Mouse (Mus musculus): ENCODE data around the gene Rps29. TPM values are rescaled to one million over a fixed set of nuclear protein-coding genes. Genes with fewer than 3 reads are reported as not detected.

Rps29 gene
- polyA plus RNA-seq, 1 experiment from 2014 or later, result 1,642 TPM

DNA sequence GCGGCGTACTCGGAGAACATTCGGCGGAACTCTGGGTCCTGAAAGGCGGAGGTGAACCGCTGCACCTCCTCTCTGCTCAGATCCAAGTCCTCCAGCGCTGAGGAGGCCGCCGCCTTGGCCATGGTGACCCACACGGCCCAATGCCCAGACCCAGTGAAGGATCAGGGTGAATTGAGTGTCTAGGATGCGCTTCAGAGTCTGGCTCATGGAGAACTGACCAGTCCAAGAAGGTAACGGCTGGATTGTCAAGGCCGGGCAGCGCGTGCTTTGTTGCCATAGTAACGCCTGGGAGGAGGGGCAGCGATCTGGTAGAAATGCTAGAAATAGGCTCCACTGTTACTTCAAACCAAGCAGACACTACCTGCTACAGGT, 39.2 kb upstream of the Rps29 start, which contains the start of gene Dnaaf2:
TSS of gene Dnaaf2 (minus strand) at position 266 of the 372 bp plus-strand sequence.
- DNase-seq (ENCODE audit: low spot score) (peak; percentile 78), ATAC-seq (peak; percentile 34)
- Histone ChIP-seq H3K4me3 (ENCODE audit: low read depth, low read length) (peak within 1 kb of the TSS; percentile 93), H3K36me3 (ENCODE audit: insufficient read depth, low read length) (no peaks in the 10 kb centered on the region), H3K9ac (replicated peaks; ENCODE audit: low read depth) (peak within 1 kb of the TSS; percentile 71), H3K4me1 (ENCODE audit: insufficient read depth, low read depth, low read length) (no peaks in the 10 kb centered on the region), H3K27me3 (replicated peaks; ENCODE audit: insufficient read depth, low read length) (no peaks in the 10 kb centered on the region), H3K4me2 (replicated peaks; ENCODE audit: low read depth, low read length) (peak within 1 kb of the TSS; percentile 93), H3K9me3 (ENCODE audit: low read length) (no peaks in the 10 kb centered on the region), H3K27ac (ENCODE audit: low read length) (peak within 1 kb of the TSS; percentile 89)
- TF ChIP-seq EP300 (IDR thresholded peaks at IDR 0.05) (no peak), CTCF (IDR thresholded peaks at IDR 0.05) (no peak)
- WGBS, result under 1% methylated on average over 18 of the region's 18 CpGs

DNA sequence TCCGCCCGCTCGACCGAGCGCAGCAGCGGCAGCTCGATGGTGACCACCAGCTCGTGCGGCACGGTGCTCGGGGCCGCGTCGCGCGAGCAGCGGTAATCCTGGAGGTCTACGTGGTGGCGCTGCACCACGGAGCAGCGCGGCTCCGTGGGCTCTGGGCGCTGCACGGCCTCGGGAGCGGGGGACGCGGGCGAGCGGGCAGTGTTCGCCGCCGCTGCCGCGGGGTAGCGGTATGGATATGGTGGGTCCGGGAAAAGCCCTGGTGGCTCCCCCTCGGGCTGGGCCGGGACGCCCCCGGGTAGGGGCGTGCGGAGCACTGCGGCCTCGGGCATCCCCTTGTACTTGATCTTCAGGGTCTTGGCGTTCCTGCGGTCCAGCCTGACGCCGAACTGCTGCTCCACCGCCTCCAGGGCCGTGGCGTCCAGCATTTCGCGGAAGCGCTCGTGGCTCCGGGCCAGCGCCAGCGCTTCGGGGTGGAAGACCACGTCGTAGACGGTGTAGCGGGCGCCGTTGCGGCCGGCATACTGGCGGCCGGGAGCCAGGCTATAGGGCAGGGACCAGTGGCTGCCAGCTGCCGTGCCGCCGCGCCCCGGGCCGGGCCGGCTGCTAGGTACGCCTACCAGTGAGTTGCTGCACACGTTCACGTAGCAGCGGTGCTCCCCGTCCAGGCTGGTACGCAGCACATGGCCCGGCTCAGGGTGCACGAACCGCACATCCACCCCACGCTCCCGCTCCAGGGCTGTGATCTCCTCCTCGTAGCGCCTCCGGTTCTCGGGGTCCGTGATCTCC, 38.6 kb upstream of the Rps29 start:
- under 1% methylated on average over 79 of the region's 94 CpGs for WGBS
- Histone ChIP-seq H3K27ac (ENCODE audit: low read length) (peak overlapping the region; percentile 89), H3K9me3 (ENCODE audit: low read length) (no peaks in the 10 kb centered on the region), H3K27me3 (replicated peaks; ENCODE audit: insufficient read depth, low read length) (no peaks in the 10 kb centered on the region), H3K9ac (replicated peaks; ENCODE audit: low read depth) (peak overlapping the region; percentile 71), H3K4me1 (ENCODE audit: insufficient read depth, low read depth, low read length) (no peaks in the 10 kb centered on the region), H3K36me3 (ENCODE audit: insufficient read depth, low read length) (no peaks in the 10 kb centered on the region), H3K4me2 (replicated peaks; ENCODE audit: low read depth, low read length) (peak overlapping the region; percentile 93), H3K4me3 (ENCODE audit: low read depth, low read length) (peak overlapping the region; percentile 93)
- DNase-seq (ENCODE audit: low spot score), result peak; percentile 59
- peak; percentile 23; the same call in 1 of the 2 replicates for TF ChIP-seq CTCF (IDR thresholded peaks at IDR 0.05)
- no peak for TF ChIP-seq EP300 (IDR thresholded peaks at IDR 0.05)
- peak; percentile 77 for ATAC-seq

DNA sequence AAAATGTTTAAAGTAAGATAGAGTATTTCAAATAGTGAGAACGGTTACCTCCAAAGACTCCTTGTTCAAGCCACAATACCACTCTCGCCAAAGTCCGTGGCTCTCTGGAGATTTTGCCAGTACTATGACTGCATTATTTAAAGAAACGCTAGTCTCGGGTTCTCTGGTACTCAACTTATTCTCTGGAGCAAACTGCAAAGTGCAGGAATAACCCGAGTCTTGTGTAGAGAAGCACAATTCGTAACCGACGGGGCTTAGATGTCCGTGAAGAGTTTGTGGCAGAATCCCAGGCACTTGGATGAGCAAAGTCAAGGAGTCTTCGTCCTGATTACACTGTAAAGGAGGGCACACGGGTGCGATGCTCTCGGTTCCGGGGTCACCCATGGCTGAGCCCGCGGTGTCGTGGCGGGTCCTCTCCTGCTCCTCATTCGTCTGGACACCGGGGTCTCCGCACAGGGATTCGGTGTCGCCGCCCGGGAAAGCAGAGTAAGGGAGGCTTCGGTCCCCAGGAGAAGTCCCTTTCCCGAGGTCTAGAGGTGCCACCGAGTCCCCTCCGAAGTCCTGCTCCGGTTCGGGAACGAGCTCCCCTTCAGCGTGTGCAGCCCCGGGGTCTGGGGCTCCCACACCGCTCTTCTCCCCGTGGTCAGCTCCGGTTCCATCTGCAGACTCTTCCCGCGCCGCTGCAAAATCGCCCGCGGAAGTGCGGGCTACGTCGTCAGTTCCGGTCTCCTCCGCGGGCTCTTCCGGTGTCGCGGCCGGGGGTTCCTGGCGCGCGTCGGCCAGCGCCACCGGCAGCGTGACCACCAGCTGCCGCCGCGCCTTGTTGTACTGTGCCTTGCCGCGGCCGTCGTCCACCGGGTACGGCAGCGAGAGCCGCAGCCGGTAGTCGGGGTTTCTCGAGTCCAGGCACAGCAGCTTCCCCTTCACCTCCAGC, 37.7 kb upstream of the Rps29 start, which contains the start of gene Gm49383:
TSS of gene Gm49383 (minus strand) at position 661 of the 934 bp plus-strand sequence.
- no peak for TF ChIP-seq EP300 (IDR thresholded peaks at IDR 0.05)
- TF ChIP-seq CTCF (IDR thresholded peaks at IDR 0.05), result no peak
- H3K4me3 ChIP-seq (ENCODE audit: low read depth, low read length), result peak within 1 kb of the TSS; percentile 93
- peak within 1 kb of the TSS; percentile 89 for H3K27ac ChIP-seq (ENCODE audit: low read length)
- DNase-seq (ENCODE audit: low spot score) (peak; percentile 84), ATAC-seq (peak; percentile 80)
- H3K9ac ChIP-seq (replicated peaks; ENCODE audit: low read depth), result peak within 1 kb of the TSS; percentile 71
- H3K4me1 ChIP-seq (ENCODE audit: insufficient read depth, low read depth, low read length), result no peaks in the 10 kb centered on the region
- no peaks in the 10 kb centered on the region for H3K9me3 ChIP-seq (ENCODE audit: low read length)
- WGBS, result 1% methylated on average over 73 of the region's 75 CpGs
- H3K36me3 ChIP-seq (ENCODE audit: insufficient read depth, low read length), result no peaks in the 10 kb centered on the region
- H3K4me2 ChIP-seq (replicated peaks; ENCODE audit: low read depth, low read length), result peak within 1 kb of the TSS; percentile 93
- H3K27me3 ChIP-seq (replicated peaks; ENCODE audit: insufficient read depth, low read length), result no peaks in the 10 kb centered on the region

DNA sequence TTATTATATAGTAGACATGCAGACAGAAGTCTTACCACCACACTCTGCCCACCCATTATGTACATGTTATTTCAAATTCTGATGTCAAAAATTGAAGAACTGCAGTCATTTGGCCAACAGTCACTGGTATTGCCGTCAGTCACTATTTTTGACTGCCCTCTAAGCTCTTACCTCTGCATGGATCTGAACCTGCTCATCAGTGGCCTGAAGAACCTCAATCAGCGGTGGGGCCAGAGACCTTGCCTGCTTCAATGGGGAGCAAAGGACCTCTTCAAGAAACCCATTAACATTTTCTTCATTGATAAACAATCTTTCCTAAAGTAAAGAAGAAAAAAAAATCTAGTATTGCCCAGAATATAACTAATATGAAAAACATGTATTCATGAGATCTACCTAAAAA, 33.7 kb upstream of the Rps29 start:
- H3K9me3 ChIP-seq (ENCODE audit: low read length), result no peaks in the 10 kb centered on the region
- no peak overlapping the region for H3K9ac ChIP-seq (replicated peaks; ENCODE audit: low read depth)
- H3K27me3 ChIP-seq (replicated peaks; ENCODE audit: insufficient read depth, low read length), result no peaks in the 10 kb centered on the region
- no peak overlapping the region for H3K4me3 ChIP-seq (ENCODE audit: low read depth, low read length)
- TF ChIP-seq EP300 (IDR thresholded peaks at IDR 0.05), result no peak
- TF ChIP-seq CTCF (IDR thresholded peaks at IDR 0.05), result no peak
- H3K36me3 ChIP-seq (ENCODE audit: insufficient read depth, low read length), result no peaks in the 10 kb centered on the region
- DNase-seq (ENCODE audit: low spot score) (no peak), ATAC-seq (no peak)
- whole genome bisulfite sequencing, result 93% methylated on average over 2 of the region's 2 CpGs
- no peak overlapping the region for H3K27ac ChIP-seq (ENCODE audit: low read length)
- no peak overlapping the region for H3K4me2 ChIP-seq (replicated peaks; ENCODE audit: low read depth, low read length)
- no peaks in the 10 kb centered on the region for H3K4me1 ChIP-seq (ENCODE audit: insufficient read depth, low read depth, low read length)

DNA sequence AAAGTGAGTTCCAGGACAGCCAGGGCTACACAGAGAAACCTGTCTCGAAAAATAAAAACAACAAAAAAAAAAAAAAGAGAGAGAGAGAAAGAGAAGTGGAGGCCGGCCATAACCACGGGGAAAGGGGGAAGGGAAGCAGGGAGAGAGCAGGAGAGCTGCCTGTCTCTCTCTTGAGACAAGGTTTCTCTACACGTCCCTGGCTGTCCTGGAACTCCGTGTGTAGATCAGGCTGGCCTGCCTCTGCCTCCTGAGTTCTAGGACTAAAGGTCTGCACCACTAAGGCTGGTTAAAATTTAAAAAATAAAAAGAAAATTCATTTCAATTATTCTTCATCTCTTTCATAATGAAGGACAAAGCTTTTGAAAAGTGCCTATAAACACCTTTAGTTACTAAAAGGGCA, 32.4 kb upstream of the Rps29 start:
- TF ChIP-seq CTCF (IDR thresholded peaks at IDR 0.05) (no peak), EP300 (IDR thresholded peaks at IDR 0.05) (no peak)
- H3K27ac ChIP-seq (ENCODE audit: low read length), result no peak overlapping the region
- DNase-seq (ENCODE audit: low spot score) (no peak), ATAC-seq (no peak)
- no peak overlapping the region for H3K4me2 ChIP-seq (replicated peaks; ENCODE audit: low read depth, low read length)
- H3K27me3 ChIP-seq (replicated peaks; ENCODE audit: insufficient read depth, low read length), result no peaks in the 10 kb centered on the region
- H3K9me3 ChIP-seq (ENCODE audit: low read length), result no peaks in the 10 kb centered on the region
- 88% methylated on average over 5 of the region's 5 CpGs for WGBS
- no peaks in the 10 kb centered on the region for H3K4me1 ChIP-seq (ENCODE audit: insufficient read depth, low read depth, low read length)
- no peak overlapping the region for H3K9ac ChIP-seq (replicated peaks; ENCODE audit: low read depth)
- no peaks in the 10 kb centered on the region for H3K36me3 ChIP-seq (ENCODE audit: insufficient read depth, low read length)
- H3K4me3 ChIP-seq (ENCODE audit: low read depth, low read length), result no peak overlapping the region

DNA sequence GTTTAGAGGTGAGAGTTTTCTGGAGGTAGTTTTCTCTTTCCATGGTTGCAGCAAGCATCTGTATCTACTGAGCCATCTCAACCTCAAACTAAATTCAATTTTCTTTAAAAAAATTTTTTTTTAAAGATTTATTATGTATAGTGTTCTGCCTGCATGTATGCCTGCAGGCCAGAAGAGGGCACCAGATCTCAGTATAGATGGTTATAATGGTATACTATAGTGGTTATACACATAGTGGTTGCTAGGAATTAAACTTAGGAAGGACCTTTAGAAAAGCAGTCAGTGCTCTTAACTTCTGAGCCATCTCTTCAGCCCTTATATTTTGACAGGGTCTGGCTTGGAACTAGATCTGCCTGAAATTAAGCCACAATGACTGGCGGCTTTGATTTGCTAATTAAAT, 31.5 kb upstream of the Rps29 start:
- Histone ChIP-seq H3K9ac (replicated peaks; ENCODE audit: low read depth) (no peak overlapping the region), H3K4me2 (replicated peaks; ENCODE audit: low read depth, low read length) (no peak overlapping the region), H3K27me3 (replicated peaks; ENCODE audit: insufficient read depth, low read length) (no peaks in the 10 kb centered on the region), H3K36me3 (ENCODE audit: insufficient read depth, low read length) (no peaks in the 10 kb centered on the region), H3K27ac (ENCODE audit: low read length) (no peak overlapping the region), H3K4me3 (ENCODE audit: low read depth, low read length) (no peak overlapping the region), H3K4me1 (ENCODE audit: insufficient read depth, low read depth, low read length) (peaks cover 2% of the 10 kb centered on the region; the same call in 1 of the 2 replicates), H3K9me3 (ENCODE audit: low read length) (no peaks in the 10 kb centered on the region)
- ATAC-seq (no peak), DNase-seq (ENCODE audit: low spot score) (peak; percentile 23)
- 93% methylated on average over 1 of the region's 1 CpGs for WGBS
- TF ChIP-seq EP300 (IDR thresholded peaks at IDR 0.05) (no peak), CTCF (IDR thresholded peaks at IDR 0.05) (peak; percentile 60)

Measured in lung, postnatal 0 days (tissue).